Mouse (Mus musculus) E14TG2a.4 (cell line): Measurements from ENCODE around the gene Rbm47.

Experiments used
- CTCF ChIP-seq: conservative IDR thresholded peaks from 2 replicates; pipeline ENCODE4 v1.5.1; 2014; ENCODE audit warnings: low read length
- NANOG ChIP-seq: IDR thresholded peaks from 2 replicates; pipeline ENCODE4 v1.6.1; 2014; ENCODE audit warnings: borderline replicate concordance, low read length, mixed read lengths

DNA sequence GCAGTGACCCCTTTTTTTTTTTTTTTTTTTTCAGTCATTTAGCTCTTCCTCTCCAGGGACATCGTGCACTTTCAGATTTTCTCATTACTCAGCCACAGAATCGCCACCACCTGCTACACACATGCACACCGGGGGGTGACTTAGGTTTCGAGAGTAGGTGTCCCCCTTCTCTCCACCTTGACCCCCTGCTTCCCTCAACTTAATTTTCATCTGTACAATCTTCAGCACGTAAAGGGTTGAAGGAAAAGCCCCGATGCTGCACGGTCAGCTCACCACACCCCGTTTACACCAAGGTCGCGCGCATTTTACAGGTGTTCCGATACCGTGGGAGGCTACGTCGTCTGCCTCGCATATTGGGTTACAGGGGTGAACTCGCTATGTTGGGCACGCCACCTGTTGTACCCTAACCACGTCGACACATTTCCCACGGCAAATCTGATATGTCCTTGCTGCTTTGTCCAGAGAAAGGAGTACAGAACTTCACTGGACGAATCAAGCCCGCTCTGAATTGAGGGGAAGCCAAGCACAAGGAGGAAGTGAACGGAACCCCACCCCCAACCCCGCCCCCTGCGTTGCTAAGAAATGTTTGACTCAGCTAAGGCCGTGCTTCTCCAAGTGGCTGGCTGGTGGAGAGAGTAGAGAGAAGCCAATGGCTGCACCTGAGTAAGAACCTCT, 103.3 kb downstream of the Rbm47 start:
- TF ChIP-seq CTCF (no peak), NANOG (no peak)
